Mouse (Mus musculus) erythroblast, embryonic 14.5 days (primary cell): Measurements from ENCODE around the gene Vmn2r28.
"Not testable (repeated sequence)": the region's sequence is repeated elsewhere in the genome, so short reads cannot be mapped to it uniquely, and the experiment has no call there.

Experiments
- GATA1 ChIP-seq: IDR thresholded peaks from 2 replicates; pipeline ENCODE4 v1.6.1; 2012; ENCODE audit warnings: low read length, inconsistent platforms, mixed read lengths
- TAL1 ChIP-seq: IDR thresholded peaks from 3 replicates; pipeline ENCODE4 v1.6.1; 2012; ENCODE audit warnings: low read length, inconsistent platforms, mixed read lengths

DNA sequence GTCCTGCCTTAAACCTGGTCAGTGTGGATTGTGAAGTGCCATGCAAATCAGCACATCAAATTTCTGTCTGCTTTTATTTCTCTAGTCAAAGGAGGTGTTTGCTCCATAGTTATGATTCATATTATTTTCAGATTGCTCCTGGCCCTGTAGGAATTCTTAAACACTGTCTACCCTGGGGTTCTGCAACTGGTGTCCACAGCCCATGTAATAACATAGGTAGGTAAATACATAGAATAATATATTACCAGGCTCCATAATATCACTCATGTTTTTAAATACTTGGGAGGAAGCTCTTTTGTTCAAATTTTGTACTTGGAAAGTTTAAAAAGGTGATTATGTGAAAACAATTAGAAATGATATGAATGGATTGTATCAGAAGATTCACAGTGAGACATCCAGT is at the start of gene Vmn2r28:
- not testable (repeated sequence) for TF ChIP-seq TAL1, GATA1
